Mouse (Mus musculus): ENCODE results near the gene Mettl21c. TPM values are rescaled to one million over a fixed set of nuclear protein-coding genes. Genes with fewer than 3 reads are reported as not detected.

Gene Mettl21c
- total RNA-seq, 4 experiments from 2014 or later, result 0.12 to 0.25 TPM; not detected in 2

Other genes starting within 250 kb of the Mettl21c start
- gene Uxs1, start 192.2 kb downstream of the Mettl21c start, total RNA-seq (2022), result 10 to 100 TPM; 41.5 to 47.7 (median 43.2) TPM
- 10 to 100 TPM; 50.9 to 54.9 (median 51.3) TPM for gene Tpp2, start 86.4 kb downstream of the Mettl21c start, total RNA-seq (2022)
- not detected for gene Gm8251, start 41.9 kb upstream of the Mettl21c start, total RNA-seq (2022)
- 1 to 10 TPM; 6.7 to 8.2 (median 7.4) TPM for gene Tex30, start 82.4 kb upstream of the Mettl21c start, total RNA-seq (2022)
- 10 to 100 TPM in 2 of 4 experiments, 1 to 10 TPM in 2; 9.4 to 10.6 (median 10.1) TPM for gene Kdelc1, start 98.8 kb upstream of the Mettl21c start, total RNA-seq (2022)
- gene Bivm, start 98.9 kb upstream of the Mettl21c start, total RNA-seq (2022), result 10 to 100 TPM; 29.7 to 47.3 (median 36.8) TPM
- gene Ercc5, start 127.7 kb upstream of the Mettl21c start, total RNA-seq (2022), result 10 to 100 TPM; 19.7 to 22.8 (median 21.5) TPM
- not detected for gene Mettl21e, start 198.9 kb upstream of the Mettl21c start, total RNA-seq (2022)